Mouse (Mus musculus) brain, embryonic 14.5 days (tissue): ENCODE measurements at regions not wholly inside any gene's neighbourhood (a gene's known extent, or its start where the extent isn't known, plus 50 kb on each side); places are given as distances from the start of the nearest gene placed in this dataset.

Experiments used
- CTCF ChIP-seq: fragments of 200-500 bp; IDR thresholded peaks from 2 replicates; pipeline ENCODE4 v1.5.1; 2012; ENCODE audit warnings: inconsistent platforms, mild to moderate bottlenecking, moderate library complexity, borderline replicate concordance; ENCODE audit not compliant: insufficient read depth, insufficient read length; ENCODE audit errors: extremely low read depth
- POLR2A ChIP-seq: fragments of 200-500 bp; IDR thresholded peaks from 2 replicates; pipeline ENCODE4 v1.6.1; 2012; ENCODE audit warnings: mild to moderate bottlenecking, inconsistent platforms, borderline replicate concordance; ENCODE audit not compliant: poor library complexity, insufficient read depth, insufficient read length, severe bottlenecking; ENCODE audit errors: extremely low read depth

- no peak for TF ChIP-seq CTCF
- no peak for TF ChIP-seq POLR2A
Measured at GRCm38 (mm10) chr16:55394864-55395263, 97.1 kb upstream of the Zpld1 start.
